Mouse (Mus musculus) liver, embryonic 14.5 days (tissue): ENCODE data around the gene Prpf8. TPM values are rescaled to one million over a fixed set of nuclear protein-coding genes. Genes with fewer than 3 reads are reported as not detected.

Experiments used
- ATAC-seq: fragments of 200-750 bp; cut with Nextera tagmentation; 2 replicates; pipeline ENCODE4 v1.8.0; 2017; ENCODE audit warnings: moderate number of reproducible peaks, mild to moderate bottlenecking, moderate library complexity; ENCODE audit not compliant: insufficient read depth
- DNase-seq, 3 experiments: peaks; one replicate each; pipeline ENCODE4 v3.0.0-alpha.2; 2012 to 2013; ENCODE audit warnings: low read depth in 3 of 3, low spot score in 3 of 3
- H3K27ac ChIP-seq: fragments of 300-500 bp; sonication (generic); 2 replicates; pipeline ENCODE4 v1.5.1; 2014; ENCODE audit warnings: moderate library complexity, mild to moderate bottlenecking, control low read depth, inconsistent platforms
- H3K27me3 ChIP-seq: fragments of 300-500 bp; sonication (generic); 2 replicates; pipeline ENCODE4 v1.6.1; 2014; ENCODE audit warnings: mild to moderate bottlenecking, low read length, moderate library complexity; ENCODE audit not compliant: control insufficient read depth, insufficient read depth
- H3K36me3 ChIP-seq: fragments of 300-500 bp; sonication (generic); replicated peaks from 2 replicates; pipeline ENCODE4 v1.6.1; 2014; ENCODE audit warnings: low read depth; ENCODE audit not compliant: control insufficient read depth, insufficient read depth
- H3K4me1 ChIP-seq, 2 experiments: fragments of 200-500 bp in 1 of 2; fragments of 300-500 bp in 1 of 2; sonication (generic) in 1 of 2; replicated peaks; 2 replicates each; pipeline ENCODE4 v1.6.1; 2012 to 2014; ENCODE audit warnings: antibody characterized with exemption in 1 of 2, inconsistent platforms in 1 of 2, low read length in 1 of 2; ENCODE audit not compliant: control insufficient read depth in 2 of 2, insufficient read depth in 2 of 2
- H3K4me2 ChIP-seq: fragments of 300-500 bp; sonication (generic); 2 replicates; pipeline ENCODE4 v1.6.1; 2014; ENCODE audit warnings: low read depth, mild to moderate bottlenecking, control low read depth, moderate library complexity
- H3K4me3 ChIP-seq, 2 experiments: fragments of 200-500 bp in 1 of 2; fragments of 300-500 bp in 1 of 2; sonication (generic) in 1 of 2; 2 replicates each; pipeline ENCODE4 v1.5.1; 2012 to 2014; ENCODE audit warnings: low read depth in 2 of 2, low read length in 2 of 2, mild to moderate bottlenecking in 2 of 2, control low read depth in 1 of 2, inconsistent platforms in 1 of 2, moderate library complexity in 1 of 2; ENCODE audit not compliant: insufficient read depth in 1 of 2
- H3K9ac ChIP-seq: fragments of 300-500 bp; sonication (generic); replicated peaks from 2 replicates; pipeline ENCODE4 v1.6.1; 2014; ENCODE audit warnings: mild to moderate bottlenecking, control low read depth, moderate library complexity
- H3K9me3 ChIP-seq: fragments of 300-500 bp; sonication (generic); 2 replicates; pipeline ENCODE4 v1.6.1; 2016; ENCODE audit warnings: low read length, mixed read lengths; ENCODE audit not compliant: control insufficient read depth
- CTCF ChIP-seq: IDR thresholded peaks from 2 replicates; pipeline ENCODE4 v1.5.1; 2016; ENCODE audit warnings: antibody characterized with exemption, low read depth, control low read depth
- EP300 ChIP-seq: IDR thresholded peaks from 2 replicates; pipeline ENCODE4 v1.6.1; 2016; ENCODE audit warnings: antibody characterized with exemption, low read depth
- WGBS: fragments of 180-500 bp; shearing (Covaris S2); extraction: QIAGEN DNeasy Blood & Tissue Kit; methylation state at CpG from one replicate; pipeline ENCODE4 v1.1.7; 2014; ENCODE audit not compliant: insufficient replicate concordance; 5-methylcytosine and 5-hydroxymethylcytosine counted together
- polyA plus RNA-seq, 2 experiments: library from polyadenylated mRNA; depleted of rRNA in 1 of 2; stranded (reverse) in 1 of 2; unstranded in 1 of 2; fragments of >200 nt; fragmentation: Nextera tagmentation in 1 of 2; extraction: Ambion mirVana in 1 of 2; gene quantifications; 2 replicates each; pipeline versions ENCODE4 v1.2.1 to v1.2.3; 2012 to 2014

The Prpf8 gene
- polyA plus RNA-seq, 2 experiments = 34.2 to 38.1 TPM

DNA sequence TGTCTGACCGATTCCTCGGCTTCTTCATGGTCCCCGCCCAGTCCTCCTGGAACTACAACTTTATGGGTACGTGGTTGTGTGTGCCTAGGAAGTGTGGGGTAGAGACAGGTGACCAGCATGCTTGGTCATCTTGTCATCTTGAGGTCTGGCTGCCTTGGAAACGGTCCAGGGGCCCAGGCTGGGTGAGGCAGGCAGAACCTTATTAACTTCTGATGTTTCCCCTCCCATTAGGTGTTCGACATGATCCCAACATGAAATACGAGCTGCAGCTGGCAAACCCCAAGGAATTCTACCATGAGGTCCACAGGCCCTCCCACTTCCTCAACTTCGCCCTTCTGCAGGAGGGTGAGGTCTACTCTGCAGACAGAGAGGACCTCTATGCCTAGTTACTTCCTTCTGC is 22.3 kb downstream of the Prpf8 start:
- Histone ChIP-seq H3K36me3 (peaks cover 53% of the 10 kb centered on the region), H3K4me3 (no peak overlapping the region), H3K27ac (no peak overlapping the region), H3K9ac (no peak overlapping the region), H3K4me2 (no peak overlapping the region), H3K4me1 (peaks cover 6 to 7% of the 10 kb centered on the region in 2 experiments; a peak in 1 of 4 replicates), H3K9me3 (no peaks in the 10 kb centered on the region), H3K27me3 (no peaks in the 10 kb centered on the region)
- ATAC-seq (no peak), DNase-seq (no peak)
- no peak for TF ChIP-seq EP300
- no peak for TF ChIP-seq CTCF
- 67% methylated on average over 8 of the region's 8 CpGs for WGBS

DNA sequence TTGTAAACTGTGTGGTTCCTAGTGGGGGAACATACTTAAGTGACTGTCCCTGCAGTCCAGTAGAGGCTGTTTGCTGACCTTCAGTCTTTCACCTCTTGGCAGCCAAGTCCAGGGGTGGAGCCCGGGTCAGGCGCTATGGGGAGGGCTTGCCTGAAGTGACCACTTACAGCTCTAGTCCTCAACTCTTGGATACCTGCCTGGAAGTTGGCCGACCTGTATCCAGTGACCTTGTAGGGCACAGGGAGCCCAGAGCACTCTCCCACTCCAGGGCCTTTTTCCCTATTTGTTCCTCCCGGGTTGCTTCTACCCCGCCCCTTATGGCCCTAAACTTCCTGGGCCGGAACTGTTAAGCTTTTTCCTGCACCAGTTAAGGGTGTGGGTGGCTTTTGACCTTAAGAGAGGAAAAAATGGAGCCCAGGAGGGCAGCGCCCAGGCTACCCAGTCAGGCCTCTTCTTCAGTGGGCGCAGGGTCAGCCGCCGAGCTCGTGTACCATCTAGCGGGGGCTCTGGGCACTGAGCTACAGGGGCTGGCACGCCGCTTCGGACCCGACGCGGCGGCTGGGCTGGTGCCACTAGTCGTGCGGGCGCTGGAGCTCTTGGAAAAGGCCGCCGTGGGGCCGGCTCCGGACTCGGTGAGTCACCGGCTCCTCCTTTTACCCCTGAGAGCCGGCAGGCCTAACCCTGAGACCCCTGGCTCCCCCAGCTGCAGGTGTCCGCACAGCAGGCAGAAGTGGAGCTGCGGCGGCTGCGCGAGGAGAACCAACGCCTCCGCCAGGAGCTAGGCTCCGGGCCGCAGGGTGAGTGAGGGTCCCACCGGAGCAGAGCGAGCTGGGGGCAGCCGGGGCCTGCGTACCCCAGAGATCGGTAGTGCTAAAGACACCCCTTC is 23.4 kb downstream of the Prpf8 start, which contains the start of gene Rilp:
Gene Rilp, plus strand, starts transcription at position 354 of the 886 bp plus-strand sequence.
- DNase-seq (peak in 1 of 3 experiments; percentile 27), ATAC-seq (peak; percentile 67)
- no peak for TF ChIP-seq EP300
- TF ChIP-seq CTCF = peak; percentile 32; the same call in 1 of the 2 replicates
- Histone ChIP-seq H3K4me2 (peak within 1 kb of the TSS; percentile 99), H3K27ac (peak within 1 kb of the TSS; percentile 18), H3K9ac (peak within 1 kb of the TSS; percentile 63), H3K4me1 (peaks cover 6 to 7% of the 10 kb centered on the region in 2 experiments; a peak in 1 of 4 replicates), H3K9me3 (no peaks in the 10 kb centered on the region), H3K27me3 (no peaks in the 10 kb centered on the region), H3K36me3 (peaks cover 43% of the 10 kb centered on the region), H3K4me3 (peak within 1 kb of the TSS; percentile 48 to 68)
- WGBS = 4% methylated on average over 43 of the region's 43 CpGs

DNA sequence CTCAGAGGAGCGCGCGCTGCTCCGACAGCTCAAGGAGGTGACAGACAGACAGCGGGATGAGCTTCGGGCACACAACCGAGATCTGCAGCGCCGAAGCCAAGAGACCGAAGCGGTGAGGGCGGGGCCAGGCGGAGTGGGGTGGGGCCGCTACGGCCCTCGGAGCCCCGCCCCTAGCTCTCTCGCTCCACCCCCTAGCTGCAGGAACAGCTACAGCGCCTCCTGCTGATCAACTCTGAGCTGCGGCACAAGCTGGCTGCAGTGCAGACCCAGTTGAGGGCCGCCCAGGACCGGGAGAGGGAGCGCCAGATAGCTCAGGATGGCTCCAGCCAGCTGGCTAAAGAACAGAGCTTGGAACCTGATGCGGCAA is 24.0 kb downstream of the Prpf8 start:
- 4% methylated on average over 24 of the region's 24 CpGs for WGBS
- Histone ChIP-seq H3K4me1 (peaks cover 6 to 7% of the 10 kb centered on the region in 2 experiments; a peak in 1 of 4 replicates), H3K27me3 (no peaks in the 10 kb centered on the region), H3K4me3 (peak overlapping the region; percentile 48 to 68), H3K9ac (peak overlapping the region; percentile 63), H3K4me2 (peak overlapping the region; percentile 99), H3K27ac (peak overlapping the region; percentile 18; the same call in 1 of the 2 replicates), H3K36me3 (peaks cover 38% of the 10 kb centered on the region), H3K9me3 (no peaks in the 10 kb centered on the region)
- peak; percentile 74 to 81 (median 75) for DNase-seq
- TF ChIP-seq EP300 (no peak), CTCF (peak; percentile 95)
- ATAC-seq = peak; percentile 85

DNA sequence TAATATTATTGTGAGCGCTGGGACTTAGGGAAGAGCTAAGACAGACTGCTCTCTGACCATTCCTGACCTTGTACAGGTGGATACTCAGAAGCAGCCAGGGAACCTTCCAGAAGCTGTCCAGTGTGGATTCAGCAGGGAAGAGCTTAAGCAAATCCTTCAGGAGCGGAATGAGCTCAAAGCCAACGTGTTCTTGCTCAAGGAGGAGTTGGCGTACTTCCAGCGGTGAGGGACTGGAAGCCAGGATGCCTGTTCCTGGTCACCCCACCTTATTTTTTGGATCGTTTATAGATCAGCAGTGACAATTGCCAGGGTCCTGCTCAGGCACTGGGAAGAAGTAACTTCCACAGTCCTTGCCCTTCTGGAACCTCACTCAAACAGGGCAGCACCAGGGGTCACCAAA is 24.6 kb downstream of the Prpf8 start:
- 89% methylated on average over 6 of the region's 6 CpGs for WGBS
- DNase-seq (no peak), ATAC-seq (no peak)
- peaks cover 6 to 7% of the 10 kb centered on the region in 2 experiments; a peak in 1 of 4 replicates for H3K4me1 ChIP-seq
- no peak overlapping the region for H3K4me3 ChIP-seq
- H3K27me3 ChIP-seq = no peaks in the 10 kb centered on the region
- no peak overlapping the region for H3K9ac ChIP-seq
- no peak overlapping the region for H3K27ac ChIP-seq
- H3K4me2 ChIP-seq = no peak overlapping the region
- TF ChIP-seq CTCF (no peak), EP300 (no peak)
- H3K36me3 ChIP-seq = peaks cover 32% of the 10 kb centered on the region
- no peaks in the 10 kb centered on the region for H3K9me3 ChIP-seq

DNA sequence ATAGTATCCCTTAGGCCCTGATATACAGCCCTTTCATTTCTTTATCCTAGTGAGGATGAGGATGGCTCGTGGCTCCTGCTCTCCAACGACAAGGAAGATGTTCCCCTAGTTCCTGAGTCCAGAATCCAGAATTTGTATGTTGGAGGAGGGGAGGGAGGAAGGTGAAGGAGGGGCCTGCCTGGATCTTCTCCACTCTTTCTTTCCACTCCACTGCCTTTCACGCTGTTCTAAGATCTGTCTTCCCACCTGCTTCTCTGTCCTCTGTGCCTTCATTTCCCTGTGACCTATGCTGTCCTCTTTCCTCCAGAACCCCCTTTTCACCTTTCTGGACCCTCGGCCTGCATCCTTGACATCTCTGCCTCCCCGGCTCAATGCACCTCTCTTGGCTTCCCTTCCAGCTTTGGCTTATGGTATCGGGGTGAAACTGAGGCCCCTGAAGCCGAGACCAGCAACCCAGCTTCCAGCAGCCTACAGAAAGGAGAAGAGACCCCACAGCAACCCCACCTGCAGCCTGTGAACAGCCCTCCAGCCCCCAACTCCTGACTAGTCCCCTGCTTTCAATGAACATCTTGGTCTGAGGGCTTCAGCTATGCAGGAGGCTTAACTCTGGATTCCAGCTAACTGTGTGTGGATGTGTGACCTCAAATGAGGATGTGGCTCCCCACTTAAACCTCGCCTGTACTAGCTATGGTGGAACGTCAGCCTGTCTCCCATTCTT is 25.8 kb downstream of the Prpf8 start:
- no peaks in the 10 kb centered on the region for H3K9me3 ChIP-seq

More for the DNA sequence above, 25.8 kb downstream of the Prpf8 start:
- WGBS = 51% methylated on average over 9 of the region's 9 CpGs
- no peak overlapping the region for H3K4me3 ChIP-seq
- DNase-seq (no peak), ATAC-seq (no peak)
- H3K4me1 ChIP-seq = peaks cover 6 to 7% of the 10 kb centered on the region in 2 experiments; a peak in 1 of 4 replicates
- H3K27me3 ChIP-seq = no peaks in the 10 kb centered on the region
- H3K4me2 ChIP-seq = no peak overlapping the region
- H3K9ac ChIP-seq = no peak overlapping the region
- peaks cover 21% of the 10 kb centered on the region for H3K36me3 ChIP-seq
- TF ChIP-seq CTCF (no peak), EP300 (no peak)
- no peak overlapping the region for H3K27ac ChIP-seq
